8 mouse cellular contexts compared by ENCODE assay signal in the genomic region with DNA sequence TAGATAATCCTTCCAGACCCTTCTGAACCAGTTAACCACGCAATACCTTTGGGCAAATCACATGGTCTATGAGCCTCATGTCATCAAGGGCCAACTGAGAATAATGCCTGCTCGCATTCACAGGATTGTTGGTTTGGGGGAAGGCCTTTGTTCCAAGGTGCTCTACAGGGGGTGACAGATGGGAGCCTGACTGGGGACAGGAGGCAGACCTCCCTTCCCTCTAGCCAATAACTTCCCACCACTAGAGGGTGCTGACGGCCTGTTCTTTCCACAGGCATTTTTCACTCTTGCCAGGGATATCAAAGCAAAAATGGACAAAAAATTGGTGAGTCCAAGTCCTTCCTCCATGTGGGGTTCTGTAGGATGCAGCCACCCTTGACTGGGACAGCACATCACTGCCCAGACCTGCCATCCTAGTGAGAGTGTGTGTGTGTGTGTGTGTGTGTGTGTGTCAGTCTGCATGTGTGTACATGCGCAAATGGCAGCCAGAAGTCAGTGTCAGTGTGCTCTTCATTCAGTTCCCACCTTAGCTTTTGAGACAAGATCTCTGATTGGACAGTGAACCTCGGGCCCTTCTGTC. TPM values are rescaled to one million over a fixed set of nuclear protein-coding genes. Genes with fewer than 3 reads are reported as not detected.
DNase-seq lines count a peak whose midpoint lies in the region; ATAC-seq and TF ChIP-seq lines count a peak whose summit lies in the region.

No protein-coding gene starts in this region.

- H3K36me3 ChIP-seq in heart, embryonic 16.5 days (ENCODE audit: control insufficient read depth, insufficient read depth): peaks cover 58% of the 10 kb centered on the region
- H3K36me3 ChIP-seq in liver, embryonic 16.5 days (ENCODE audit: control insufficient read depth, insufficient read depth): peaks cover 57% of the 10 kb centered on the region
- peaks cover 97% of the 10 kb centered on the region for H3K36me3 ChIP-seq in neural tube, embryonic 13.5 days

- no peak overlapping the region for H3K4me2 ChIP-seq in heart, embryonic 16.5 days (ENCODE audit: low read depth, low read length)
- H3K4me2 ChIP-seq in liver, embryonic 16.5 days (ENCODE audit: low read depth, low read length): no peak overlapping the region
- H3K4me2 ChIP-seq in neural tube, embryonic 13.5 days: no peak overlapping the region

- no peak overlapping the region for H3K27ac ChIP-seq in heart, embryonic 16.5 days (ENCODE audit: low read length)
- H3K27ac ChIP-seq in liver, embryonic 16.5 days (ENCODE audit: low read length): no peak overlapping the region
- H3K27ac ChIP-seq in neural tube, embryonic 13.5 days (replicated peaks): no peak overlapping the region

- TF ChIP-seq POLR2A in brain, embryonic 14.5 days (IDR thresholded peaks at IDR 0.05; ENCODE audit: borderline replicate concordance, extremely low read depth, insufficient read depth, insufficient read length, poor library complexity, severe bottlenecking): no peak

- DNase-seq in ES-CJ7 (ENCODE audit: low read depth, low spot score): peak; percentile 59
- DNase-seq in brain, embryonic 14.5 days (ENCODE audit: low read depth): peak; percentile 75
- DNase-seq in kidney, postnatal 14 days: peak; percentile 76
- peak; percentile 87 for DNase-seq in testis, postnatal 10 days (ENCODE audit: low spot score)

- TF ChIP-seq CTCF in brain, embryonic 14.5 days (IDR thresholded peaks at IDR 0.05; ENCODE audit: borderline replicate concordance, extremely low read depth, insufficient read depth, insufficient read length): peak; percentile 74; the same call in 1 of the 2 replicates

- 0 out of 2 replicates have a peak, but pooled peaks have one; percentile 50 for ATAC-seq in erythroid progenitor cell, adult 5-6 weeks (replicated peaks; ENCODE audit: low FRiP score, poor library complexity, severe bottlenecking)
- ATAC-seq in heart, embryonic 16.5 days (replicated peaks; ENCODE audit: extremely low read depth, insufficient read depth, low FRiP score): 0 out of 2 replicates have a peak, but pooled peaks have one; percentile 32
- ATAC-seq in liver, embryonic 16.5 days (ENCODE audit: low read depth): peak; percentile 35; the same call in 1 of the 2 replicates
- ATAC-seq in neural tube, embryonic 13.5 days (ENCODE audit: low read depth): peak; percentile 67

- H3K4me1 ChIP-seq in heart, embryonic 16.5 days (ENCODE audit: control insufficient read depth, insufficient read depth, low read length): no peaks in the 10 kb centered on the region
- H3K4me1 ChIP-seq in liver, embryonic 16.5 days (ENCODE audit: control insufficient read depth, low read depth, low read length): no peaks in the 10 kb centered on the region
- H3K4me1 ChIP-seq in neural tube, embryonic 13.5 days (replicated peaks): no peaks in the 10 kb centered on the region

- WGBS in heart, embryonic 16.5 days: 60% methylated on average over 5 of the region's 5 CpGs
- 59% methylated on average over 5 of the region's 5 CpGs for WGBS in liver, embryonic 16.5 days (ENCODE audit: insufficient replicate concordance)
- WGBS in neural tube, embryonic 13.5 days: 58% methylated on average over 5 of the region's 5 CpGs

- no peaks in the 10 kb centered on the region for H3K27me3 ChIP-seq in heart, embryonic 16.5 days (ENCODE audit: control insufficient read depth, insufficient read depth, low read length)
- H3K27me3 ChIP-seq in liver, embryonic 16.5 days (ENCODE audit: control insufficient read depth, insufficient read depth, low read depth, low read length): no peaks in the 10 kb centered on the region
- no peaks in the 10 kb centered on the region for H3K27me3 ChIP-seq in neural tube, embryonic 13.5 days

- H3K9me3 ChIP-seq in heart, embryonic 16.5 days (replicated peaks; ENCODE audit: control insufficient read depth, low read length): no peaks in the 10 kb centered on the region
- no peaks in the 10 kb centered on the region for H3K9me3 ChIP-seq in liver, embryonic 16.5 days (replicated peaks; ENCODE audit: control insufficient read depth, low read length)
- no peaks in the 10 kb centered on the region for H3K9me3 ChIP-seq in neural tube, embryonic 13.5 days

- H3K9ac ChIP-seq in heart, embryonic 16.5 days (ENCODE audit: low read length): no peak overlapping the region
- H3K9ac ChIP-seq in liver, embryonic 16.5 days (ENCODE audit: low read depth, low read length): no peak overlapping the region
- no peak overlapping the region for H3K9ac ChIP-seq in neural tube, embryonic 13.5 days

- H3K4me3 ChIP-seq in heart, embryonic 16.5 days (ENCODE audit: low read length): no peak overlapping the region
- no peak overlapping the region for H3K4me3 ChIP-seq in liver, embryonic 16.5 days (ENCODE audit: low read depth, low read length)
- no peak overlapping the region for H3K4me3 ChIP-seq in neural tube, embryonic 13.5 days

RNA-seq across cellular contexts. Expression of a gene that starts 12.0 kb away (rescaled TPM):
- polyA plus RNA-seq in brain, embryonic 14.5 days (2012; rRNA removed): 0.09 and 0.14 TPM in 2 replicates
- 1.4 and 4.6 TPM in 2 replicates for total RNA-seq in erythroid progenitor cell, adult 5-6 weeks (2015; ENCODE audit: low replicate concordance)
- total RNA-seq in erythroid progenitor cell, adult 5-6 weeks (2017; ENCODE audit: low replicate concordance): 0.64 TPM in 1 of 2 replicates, not detected in the other
- polyA plus RNA-seq in heart, embryonic 16.5 days (2015; fragmentation: Nextera tagmentation; extraction: Ambion mirVana): 0.55 and 1.1 TPM in 2 replicates
- polyA plus RNA-seq in liver, embryonic 16.5 days (2015; fragmentation: Nextera tagmentation; extraction: Ambion mirVana): 0.22 and 0.30 TPM in 2 replicates
- polyA plus RNA-seq in neural tube, embryonic 13.5 days (2015; fragmentation: Nextera tagmentation; extraction: Ambion mirVana): not detected in 2 replicates

RNA-seq across cellular contexts. Expression of a gene that starts 16.4 kb away (rescaled TPM):
- 90.8 and 92.0 TPM in 2 replicates for polyA plus RNA-seq in brain, embryonic 14.5 days (2012; rRNA removed)
- total RNA-seq in erythroid progenitor cell, adult 5-6 weeks (2015; ENCODE audit: low replicate concordance): 47.8 and 47.9 TPM in 2 replicates
- total RNA-seq in erythroid progenitor cell, adult 5-6 weeks (2017; ENCODE audit: low replicate concordance): 130 and 194 TPM in 2 replicates
- 77.4 and 101 TPM in 2 replicates for polyA plus RNA-seq in heart, embryonic 16.5 days (2015; fragmentation: Nextera tagmentation; extraction: Ambion mirVana)
- 68.0 and 71.6 TPM in 2 replicates for polyA plus RNA-seq in liver, embryonic 16.5 days (2015; fragmentation: Nextera tagmentation; extraction: Ambion mirVana)
- 109 and 129 TPM in 2 replicates for polyA plus RNA-seq in neural tube, embryonic 13.5 days (2015; fragmentation: Nextera tagmentation; extraction: Ambion mirVana)

RNA-seq across cellular contexts. Expression of a gene that starts 35.2 kb away (rescaled TPM):
- not detected in 2 replicates for polyA plus RNA-seq in brain, embryonic 14.5 days (2012; rRNA removed)
- total RNA-seq in erythroid progenitor cell, adult 5-6 weeks (2015; ENCODE audit: low replicate concordance): not detected in 2 replicates
- total RNA-seq in erythroid progenitor cell, adult 5-6 weeks (2017; ENCODE audit: low replicate concordance): 0.77 TPM in 1 of 2 replicates, not detected in the other
- not detected in 2 replicates for polyA plus RNA-seq in heart, embryonic 16.5 days (2015; fragmentation: Nextera tagmentation; extraction: Ambion mirVana)
- polyA plus RNA-seq in liver, embryonic 16.5 days (2015; fragmentation: Nextera tagmentation; extraction: Ambion mirVana): not detected in 2 replicates
- not detected in 2 replicates for polyA plus RNA-seq in neural tube, embryonic 13.5 days (2015; fragmentation: Nextera tagmentation; extraction: Ambion mirVana)

RNA-seq across cellular contexts. Expression of a gene that starts 36.0 kb away (rescaled TPM):
- polyA plus RNA-seq in brain, embryonic 14.5 days (2012; rRNA removed): not detected in 2 replicates
- not detected in 2 replicates for total RNA-seq in erythroid progenitor cell, adult 5-6 weeks (2015; ENCODE audit: low replicate concordance)
- not detected in 2 replicates for total RNA-seq in erythroid progenitor cell, adult 5-6 weeks (2017; ENCODE audit: low replicate concordance)
- polyA plus RNA-seq in heart, embryonic 16.5 days (2015; fragmentation: Nextera tagmentation; extraction: Ambion mirVana): not detected in 2 replicates
- not detected in 2 replicates for polyA plus RNA-seq in liver, embryonic 16.5 days (2015; fragmentation: Nextera tagmentation; extraction: Ambion mirVana)
- polyA plus RNA-seq in neural tube, embryonic 13.5 days (2015; fragmentation: Nextera tagmentation; extraction: Ambion mirVana): not detected in 2 replicates

RNA-seq across cellular contexts. Expression of a gene that starts 42.1 kb away (rescaled TPM):
- 89.1 and 103 TPM in 2 replicates for polyA plus RNA-seq in brain, embryonic 14.5 days (2012; rRNA removed)
- 20.1 and 42.5 TPM in 2 replicates for total RNA-seq in erythroid progenitor cell, adult 5-6 weeks (2015; ENCODE audit: low replicate concordance)
- 25.3 and 30.5 TPM in 2 replicates for total RNA-seq in erythroid progenitor cell, adult 5-6 weeks (2017; ENCODE audit: low replicate concordance)
- 44.1 and 46.6 TPM in 2 replicates for polyA plus RNA-seq in heart, embryonic 16.5 days (2015; fragmentation: Nextera tagmentation; extraction: Ambion mirVana)
- polyA plus RNA-seq in liver, embryonic 16.5 days (2015; fragmentation: Nextera tagmentation; extraction: Ambion mirVana): 32.5 and 32.9 TPM in 2 replicates
- 93.8 and 96.1 TPM in 2 replicates for polyA plus RNA-seq in neural tube, embryonic 13.5 days (2015; fragmentation: Nextera tagmentation; extraction: Ambion mirVana)
